Mouse (Mus musculus) kidney, adult 10 weeks (tissue): ENCODE results near the gene 4833439L19Rik. TPM values are rescaled to one million over a fixed set of nuclear protein-coding genes. Genes with fewer than 3 reads are reported as not detected.

Experiments
- polyA plus RNA-seq: library from polyadenylated mRNA; stranded (reverse); fragments of 350-450 nt; fragmentation: Illumina TruSeq; extraction: RNeasy Lipid Tissue Mini Kit (QIAGEN cat#74804); gene quantifications from one replicate; pipeline ENCODE4 v1.2.3, GENCODE M21; 2014; ENCODE audit warnings: low read depth, low replicate concordance

Gene 4833439L19Rik
- polyA plus RNA-seq: 627 TPM

DNA sequence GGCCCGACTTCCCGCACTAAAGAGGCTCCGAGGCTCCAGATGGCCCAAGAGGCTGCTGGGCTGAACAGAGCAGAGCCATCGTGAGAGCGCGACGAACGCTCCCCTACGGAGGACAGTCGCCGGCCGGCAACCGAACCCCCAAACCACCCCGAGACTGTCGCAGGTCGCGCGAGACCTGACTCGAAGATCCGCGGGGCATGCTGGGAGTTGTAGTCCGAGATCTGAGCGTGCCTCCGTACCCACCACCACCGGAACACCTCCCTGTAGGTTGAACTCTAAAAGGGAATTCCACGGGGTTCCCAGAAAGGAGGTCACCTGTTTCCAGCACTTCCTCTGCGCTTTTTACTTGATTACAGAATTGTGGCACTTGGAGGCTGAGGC is at the start of gene 4833439L19Rik:
TSS of gene 4833439L19Rik (minus strand) at position 235 of the 381 bp plus-strand sequence.

DNA sequence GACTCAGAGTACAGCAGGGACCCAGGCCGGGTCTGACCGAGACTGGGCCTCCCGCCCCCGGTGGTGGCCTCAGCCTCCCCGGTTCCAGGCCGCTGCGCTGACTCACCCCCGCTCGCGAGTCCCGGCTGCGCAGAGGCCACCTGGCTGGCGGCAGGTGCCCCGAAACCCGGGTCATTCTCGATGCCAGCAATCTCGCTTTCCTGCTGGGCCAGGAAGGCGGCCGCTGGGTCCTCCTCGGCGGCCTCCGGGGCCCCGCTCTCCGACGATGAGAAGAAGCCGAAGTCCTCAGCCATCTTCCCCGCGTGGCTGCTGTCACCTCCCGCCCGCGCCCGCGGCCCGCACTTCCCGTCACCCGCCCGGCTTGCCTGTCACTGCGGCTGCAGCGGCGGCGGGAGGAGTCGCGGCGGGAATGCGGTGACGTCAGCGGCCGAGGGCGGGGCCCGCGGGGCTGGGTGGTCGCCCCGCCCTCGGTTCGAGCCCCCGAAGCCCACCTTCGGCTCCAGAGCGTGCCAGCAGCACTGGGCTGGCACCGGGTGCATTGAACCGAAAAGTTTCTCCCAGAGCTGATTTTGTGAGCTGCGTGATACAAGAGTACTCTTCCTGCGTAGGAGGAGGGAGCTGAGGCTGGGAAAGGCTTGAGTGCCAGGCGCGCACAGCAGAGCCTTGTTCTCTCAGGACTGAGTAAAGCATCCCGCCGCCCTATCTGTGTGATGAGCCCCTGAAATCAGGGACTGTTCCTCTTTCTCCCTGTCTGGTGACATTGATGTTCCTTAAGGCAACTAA is 45.9 kb upstream of the 4833439L19Rik start, which contains the start of gene Cltb:
TSS of gene Cltb (minus strand) at position 373 of the 783 bp plus-strand sequence.

DNA sequence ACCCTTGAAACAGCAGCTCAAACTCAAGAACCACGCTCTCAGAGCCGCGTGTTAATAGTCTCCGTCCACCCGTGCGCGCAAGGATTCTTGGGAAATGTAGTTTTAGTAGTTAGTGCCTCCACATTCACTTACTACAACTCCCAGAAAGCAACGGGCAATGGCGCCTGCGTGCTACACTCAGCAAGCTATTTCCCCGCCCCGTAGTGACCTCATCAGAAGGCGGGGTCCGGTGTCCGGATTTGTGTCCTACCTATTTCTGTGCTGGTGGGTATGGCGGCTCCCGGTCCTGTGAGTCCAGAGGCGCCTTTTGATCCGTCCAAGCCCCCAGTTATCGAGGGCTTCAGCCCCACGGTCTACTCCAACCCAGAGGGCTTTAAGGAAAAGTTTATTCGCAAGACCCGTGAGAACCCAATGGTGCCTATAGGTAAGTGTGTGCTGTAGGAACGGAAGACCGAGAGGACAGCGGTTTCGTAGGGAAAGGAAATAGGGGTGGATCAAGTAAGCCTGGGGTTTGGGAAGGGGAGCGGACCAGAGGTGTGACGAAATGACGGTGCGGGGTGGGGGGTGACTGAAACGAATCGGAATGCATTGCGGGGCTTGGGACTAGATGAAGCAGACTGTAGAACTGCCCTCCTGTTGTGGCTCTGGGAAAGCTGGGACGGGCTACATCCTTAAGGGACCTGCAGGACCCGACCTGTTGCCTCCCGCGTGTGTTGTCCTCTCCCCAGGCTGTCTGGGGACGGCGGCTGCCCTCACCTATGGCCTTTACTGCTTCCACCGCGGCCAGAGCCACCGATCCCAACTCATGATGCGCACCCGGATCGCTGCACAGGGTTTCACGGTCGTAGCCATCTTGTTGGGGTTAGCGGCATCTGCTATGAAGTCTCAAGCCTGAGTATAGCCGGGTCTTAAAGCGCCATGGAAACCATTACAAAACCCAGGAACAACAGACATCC is 25.0 kb upstream of the 4833439L19Rik start, which contains the start of the genes Nop16 and Higd2a:
TSS of gene Nop16 (minus strand) at position 95 of the 956 bp plus-strand sequence.
TSS of gene Higd2a (plus strand) at position 212 of the 956 bp plus-strand sequence.

DNA sequence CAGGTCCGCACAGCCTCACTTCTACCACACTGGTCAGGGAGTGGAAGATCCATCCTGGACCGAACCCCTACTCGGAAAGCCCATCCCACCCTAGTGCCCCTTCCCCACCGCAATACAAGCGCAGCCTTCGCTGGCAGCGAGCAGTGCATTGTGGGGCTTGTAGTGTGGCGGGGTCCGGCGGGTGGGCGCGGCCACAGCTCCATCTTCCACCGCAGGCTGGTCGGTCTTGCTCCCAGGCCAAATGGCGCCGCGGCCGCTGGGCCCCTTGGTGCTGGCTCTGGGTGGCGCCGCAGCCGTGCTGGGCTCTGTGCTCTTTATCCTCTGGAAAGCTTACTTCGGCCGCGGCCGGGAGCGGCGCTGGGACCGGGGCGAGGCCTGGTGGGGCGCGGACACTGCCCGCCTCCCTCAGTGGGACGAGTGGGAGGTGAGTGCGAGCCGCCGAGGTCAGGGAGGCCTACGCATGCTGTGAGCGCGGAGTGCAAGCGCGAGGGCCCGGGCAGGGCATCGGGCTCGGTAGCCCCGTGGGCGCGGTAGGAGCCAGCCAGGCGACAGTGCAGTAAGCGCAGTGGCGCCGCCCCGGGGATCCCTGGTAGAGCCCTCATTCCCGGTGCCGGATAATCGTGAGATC is 9.7 kb upstream of the 4833439L19Rik start, which contains the start of gene Arl10:
TSS of gene Arl10 (plus strand) at position 162 of the 628 bp plus-strand sequence.

DNA sequence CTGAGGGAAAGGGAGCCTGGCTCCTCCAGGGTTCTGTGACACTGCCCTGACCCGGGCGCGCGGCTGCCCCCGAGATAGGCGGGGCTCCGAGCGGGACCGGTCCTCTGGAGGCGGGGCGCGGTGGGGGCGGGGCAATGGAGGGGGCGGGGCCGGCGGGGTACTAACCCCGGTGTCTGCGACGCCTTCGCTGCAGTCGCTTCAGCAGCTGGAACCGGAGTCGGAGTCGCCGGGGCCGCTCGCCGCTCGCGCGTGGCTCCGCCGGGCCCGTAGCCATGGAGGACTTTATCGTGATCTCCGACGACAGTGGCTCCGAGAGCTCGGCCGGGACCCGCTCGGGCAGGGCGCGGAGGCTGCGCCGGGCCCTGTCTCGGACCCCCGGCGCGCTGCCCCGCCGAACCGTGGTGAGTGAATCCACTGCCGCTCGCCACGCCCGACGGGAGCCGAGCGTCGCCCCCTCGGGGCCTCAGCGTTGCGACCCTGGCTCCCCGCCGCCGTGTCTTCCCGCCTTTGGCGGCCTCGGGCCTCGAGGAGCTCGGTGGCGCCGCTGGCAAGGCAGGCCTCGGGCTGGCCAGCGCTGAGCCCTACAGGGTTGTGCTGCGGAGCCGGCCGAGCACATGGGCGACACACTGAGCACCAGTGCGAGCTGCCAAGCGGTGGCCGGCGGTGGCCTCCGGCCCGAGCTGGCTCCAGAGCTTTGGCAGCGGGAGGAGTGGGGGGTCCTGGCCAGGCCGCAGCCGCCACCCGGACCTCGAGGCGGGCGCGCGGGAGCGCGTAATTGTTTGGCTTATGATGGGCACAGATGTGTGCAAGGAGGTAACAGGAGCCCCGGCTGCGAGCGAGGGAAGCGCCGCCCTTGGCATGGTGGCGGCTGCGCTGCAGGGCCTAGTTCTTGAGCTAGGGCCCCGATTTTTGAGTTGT is 61.4 kb downstream of the 4833439L19Rik start, which contains the start of gene Simc1:
TSS of gene Simc1 (plus strand) at position 176 of the 918 bp plus-strand sequence.

Other genes with a start within 250 kb of the 4833439L19Rik start
- gene Cplx2, start 194.1 kb downstream of the 4833439L19Rik start, polyA plus RNA-seq: 6.3 TPM
- 5.4 TPM for gene Thoc3, start 96.6 kb downstream of the 4833439L19Rik start, polyA plus RNA-seq
- 5.6 TPM for gene Simc1, start 61.7 kb downstream of the 4833439L19Rik start, polyA plus RNA-seq
- 1.4 TPM for gene Arl10, start 9.6 kb upstream of the 4833439L19Rik start, polyA plus RNA-seq
- gene Nop16, start 24.7 kb upstream of the 4833439L19Rik start, polyA plus RNA-seq: 12.3 TPM
- gene Higd2a, start 24.8 kb upstream of the 4833439L19Rik start, polyA plus RNA-seq: 24.3 TPM
- 16.1 TPM for gene Cltb, start 45.9 kb upstream of the 4833439L19Rik start, polyA plus RNA-seq
- gene Faf2, start 56.3 kb upstream of the 4833439L19Rik start, polyA plus RNA-seq: 35.6 TPM
- gene Rnf44, start 128.5 kb upstream of the 4833439L19Rik start, polyA plus RNA-seq: 19.1 TPM
- 4.4 TPM for gene Cdhr2, start 136.0 kb upstream of the 4833439L19Rik start, polyA plus RNA-seq
- gene Gprin1, start 184.4 kb upstream of the 4833439L19Rik start, polyA plus RNA-seq: not detected
- gene Sncb, start 201.2 kb upstream of the 4833439L19Rik start, polyA plus RNA-seq: not detected
- not detected for gene Eif4e1b, start 218.6 kb upstream of the 4833439L19Rik start, polyA plus RNA-seq
- gene Tspan17, start 223.9 kb upstream of the 4833439L19Rik start, polyA plus RNA-seq: 1.5 TPM